Mouse (Mus musculus) thymus, postnatal 0 days (tissue): ENCODE measurements around the gene Abcb6. TPM values are rescaled to one million over a fixed set of nuclear protein-coding genes. Genes with fewer than 3 reads are reported as not detected.
A peak's percentile ranks its signal among the peaks of the same experiment; 100 is the strongest.

Experiments used
- DNase-seq: peaks from one replicate; pipeline ENCODE4 v3.0.0-alpha.2; 2015; ENCODE audit warnings: low spot score
- polyA plus RNA-seq: library from polyadenylated mRNA; unstranded; fragments of >200 nt; fragmentation: Nextera tagmentation; extraction: Ambion mirVana; gene quantifications from 2 replicates; pipeline ENCODE4 v1.2.1, GENCODE M21; 2015

Gene Abcb6
- polyA plus RNA-seq, 1 experiment from 2014 or later = 11.4 TPM

DNA sequence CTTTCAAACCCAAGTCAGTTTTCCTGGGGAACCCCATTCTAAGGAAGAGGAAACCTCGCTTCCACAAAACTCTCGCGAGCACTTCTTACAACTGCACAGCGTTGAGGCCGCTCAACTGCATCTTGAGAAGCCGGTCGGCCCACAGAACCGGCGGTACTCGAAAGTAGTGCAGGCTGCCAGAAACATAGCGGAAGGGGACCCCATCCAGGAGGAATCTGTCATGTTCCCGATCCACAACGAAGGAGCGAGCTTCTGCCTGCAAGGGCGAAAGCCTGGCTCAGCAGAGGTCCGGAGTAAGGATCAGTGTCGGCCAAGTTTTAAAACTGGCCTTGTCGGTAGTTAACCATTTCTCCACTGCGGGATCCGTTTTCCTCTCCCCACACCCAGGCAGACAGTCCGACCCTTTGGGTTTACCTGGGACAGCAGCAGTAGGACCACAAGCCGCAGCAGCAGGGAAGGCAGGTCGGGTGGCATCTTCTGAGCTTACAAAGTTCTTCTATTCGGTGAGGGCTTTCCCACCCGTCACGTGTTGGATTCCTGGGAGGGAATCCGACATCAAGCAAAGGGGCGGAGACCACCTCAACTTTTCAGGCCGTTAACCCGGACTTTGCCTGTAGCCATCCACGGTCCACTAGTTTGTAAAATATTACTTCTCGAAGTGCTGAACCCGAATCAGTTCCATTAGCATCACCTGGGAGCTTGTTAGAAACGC, 28.9 kb upstream of the Abcb6 start:
- peak; percentile 42 for DNase-seq

DNA sequence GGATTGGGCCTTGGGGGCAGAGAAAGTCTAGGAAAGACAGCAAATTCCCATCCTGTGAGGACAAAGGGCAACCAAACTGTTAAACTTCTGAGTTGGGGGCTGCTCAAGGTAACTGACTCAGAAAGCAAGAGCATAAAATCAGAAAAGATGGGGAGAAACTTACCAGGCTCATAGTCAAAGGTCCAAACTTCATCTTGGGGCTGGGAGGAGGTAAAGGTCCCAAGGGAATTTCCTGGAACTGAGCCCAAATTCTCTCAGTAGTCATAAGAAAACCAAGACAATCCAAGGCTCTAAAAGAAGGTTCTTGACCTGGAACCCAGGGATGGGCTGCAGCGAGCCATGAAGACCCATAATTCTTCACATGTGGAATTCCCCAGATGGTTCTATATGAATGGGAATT, 21.0 kb upstream of the Abcb6 start:
- DNase-seq = no peak

DNA sequence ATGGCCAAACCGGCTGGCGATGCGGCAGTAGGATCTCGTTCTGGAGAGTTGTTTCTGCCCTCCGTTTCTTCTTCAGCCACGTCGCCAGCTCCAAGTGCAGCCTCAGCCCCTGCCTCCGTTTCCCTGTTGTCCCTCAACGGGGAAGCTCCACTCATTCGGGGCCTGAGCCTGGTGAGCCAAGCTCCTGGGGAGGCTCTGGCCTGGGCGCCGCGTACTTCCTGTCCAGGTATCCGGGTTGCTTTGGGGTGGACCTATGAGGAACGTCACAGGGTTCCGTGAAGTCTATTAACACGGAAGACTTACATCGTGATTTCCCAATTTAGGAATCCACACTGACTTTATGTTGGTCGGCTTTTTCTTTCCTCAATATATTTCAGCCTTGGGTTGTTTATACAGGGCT, 12.3 kb upstream of the Abcb6 start:
- DNase-seq = peak; percentile 18

DNA sequence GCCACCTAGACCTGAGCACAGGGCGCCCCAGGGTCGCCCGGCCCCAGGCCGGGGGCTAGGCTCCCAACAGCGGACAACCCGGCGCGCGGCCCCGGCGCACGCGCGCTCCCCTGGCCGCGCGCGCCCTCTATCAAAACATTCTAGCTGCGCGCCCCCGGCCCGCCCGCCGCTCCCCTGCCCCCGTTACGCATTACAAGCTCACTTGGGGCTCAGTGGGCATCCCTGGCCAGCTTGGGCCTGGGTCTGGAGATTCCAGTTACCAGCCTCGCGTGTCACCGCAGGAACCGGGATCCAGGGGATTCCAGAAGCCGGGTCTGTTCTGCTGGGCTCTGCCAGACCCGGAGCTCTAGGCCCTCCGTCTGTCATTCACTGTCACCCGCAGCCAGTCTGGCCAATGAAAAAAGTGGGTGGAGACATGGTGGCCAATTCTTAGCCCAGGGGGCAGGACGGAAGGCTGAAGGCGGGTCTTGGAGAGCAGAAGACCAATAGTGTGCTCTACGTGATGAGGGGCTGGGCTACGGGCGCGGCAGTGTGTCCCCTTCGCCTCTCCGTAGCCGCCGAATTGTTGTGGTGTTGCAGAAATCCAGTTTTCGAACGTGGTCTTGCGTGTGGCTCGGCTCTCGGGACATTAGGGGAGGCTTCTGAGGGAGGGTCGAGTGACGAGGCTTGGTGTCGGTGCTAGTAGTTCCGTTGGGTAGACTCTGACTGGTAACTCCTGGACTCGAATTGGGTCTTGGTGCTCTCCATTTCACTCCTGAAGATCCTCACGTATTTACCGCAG, 11.6 kb upstream of the Abcb6 start, which contains the start of the genes Ankzf1 and Atg9a:
Gene Ankzf1 (plus strand): TSS at position 530 of the 781 bp plus-strand sequence.
Gene Atg9a (minus strand): TSS at position 575 of the 781 bp plus-strand sequence.
- peak; percentile 98 for DNase-seq

DNA sequence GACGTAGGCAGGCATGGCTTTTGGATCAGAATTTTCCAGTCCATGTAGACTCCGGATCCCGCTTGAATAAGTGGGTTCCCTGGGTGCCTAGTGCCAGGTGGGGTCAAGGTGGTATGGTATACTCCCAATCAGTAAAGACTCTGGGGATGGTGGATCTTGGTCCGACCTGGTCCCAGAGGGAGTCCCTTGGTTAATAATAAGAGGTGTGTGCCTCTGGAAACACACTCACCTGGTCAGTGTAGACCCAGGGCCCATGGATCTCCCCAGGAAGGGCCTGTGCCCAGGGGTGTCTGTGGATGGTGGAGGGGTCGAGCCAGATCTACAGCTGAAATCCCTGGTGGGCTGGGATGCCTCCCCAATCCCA, 11.0 kb upstream of the Abcb6 start:
- DNase-seq = no peak

DNA sequence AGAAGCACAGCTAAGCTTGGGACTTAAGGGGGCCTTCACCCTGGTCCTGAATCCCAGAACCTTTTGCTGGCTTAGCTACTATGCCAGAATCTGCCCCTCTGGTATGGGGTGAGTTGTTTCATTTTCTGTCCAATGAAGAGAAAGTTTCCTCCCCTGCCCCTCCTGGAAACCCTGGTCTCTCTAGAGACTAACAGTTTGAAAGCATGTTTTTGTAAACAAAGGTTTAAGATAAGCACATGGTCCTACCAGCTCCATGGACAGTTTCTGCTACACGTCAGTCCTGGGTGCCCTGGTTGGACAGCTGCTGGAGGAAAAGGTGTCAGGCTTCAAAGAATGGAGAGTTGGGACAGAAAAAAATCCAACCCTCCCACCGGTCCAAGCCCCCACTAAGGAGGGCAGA, 10.4 kb upstream of the Abcb6 start:
- no peak for DNase-seq

DNA sequence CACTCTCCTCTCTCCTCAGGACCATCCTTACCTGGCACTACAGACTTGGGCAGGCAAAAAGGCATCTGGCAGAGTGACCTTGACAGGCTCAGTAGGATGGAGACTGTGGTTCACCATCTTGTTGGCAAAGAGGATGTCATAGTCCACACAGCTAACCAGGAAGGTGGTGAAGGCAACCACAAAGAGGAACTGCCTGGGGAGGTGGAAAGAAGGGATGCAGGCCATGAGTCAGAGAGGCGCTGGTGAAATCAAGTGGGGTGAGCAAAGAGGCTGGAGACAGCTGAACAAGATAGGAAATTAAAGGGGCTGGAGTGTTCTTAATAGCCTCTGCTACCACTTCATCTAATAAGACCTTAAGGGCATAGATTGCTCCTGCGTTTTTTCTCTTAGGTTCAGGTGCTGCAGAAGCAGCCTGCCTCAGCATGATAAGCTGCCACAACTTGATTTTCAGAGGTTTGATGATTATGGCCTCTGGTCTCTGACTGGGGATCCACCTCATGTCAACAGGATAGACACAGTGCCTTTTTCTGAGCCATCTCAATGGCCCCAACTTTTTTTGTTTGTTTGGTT, 7.8 kb upstream of the Abcb6 start:
- DNase-seq = no peak

DNA sequence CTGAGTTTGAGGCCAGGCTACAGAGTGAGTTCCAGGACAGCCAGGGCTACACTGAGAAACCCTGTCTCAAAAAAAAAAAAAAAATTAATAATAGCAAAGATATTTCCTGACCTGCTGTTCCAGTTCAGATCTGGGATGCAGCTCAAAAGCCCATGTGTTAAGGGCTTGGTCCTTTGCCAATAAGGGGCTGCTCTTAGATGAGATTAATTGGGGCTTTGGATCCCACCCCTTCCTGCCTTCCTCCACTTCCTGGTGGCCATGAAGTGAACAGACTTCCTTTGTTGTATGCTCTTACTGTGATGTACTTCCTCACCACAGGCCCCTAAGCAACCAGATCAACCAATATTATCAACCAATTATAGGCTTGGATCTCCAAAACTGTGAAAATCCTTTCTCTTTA, 6.9 kb upstream of the Abcb6 start:
- no peak for DNase-seq

DNA sequence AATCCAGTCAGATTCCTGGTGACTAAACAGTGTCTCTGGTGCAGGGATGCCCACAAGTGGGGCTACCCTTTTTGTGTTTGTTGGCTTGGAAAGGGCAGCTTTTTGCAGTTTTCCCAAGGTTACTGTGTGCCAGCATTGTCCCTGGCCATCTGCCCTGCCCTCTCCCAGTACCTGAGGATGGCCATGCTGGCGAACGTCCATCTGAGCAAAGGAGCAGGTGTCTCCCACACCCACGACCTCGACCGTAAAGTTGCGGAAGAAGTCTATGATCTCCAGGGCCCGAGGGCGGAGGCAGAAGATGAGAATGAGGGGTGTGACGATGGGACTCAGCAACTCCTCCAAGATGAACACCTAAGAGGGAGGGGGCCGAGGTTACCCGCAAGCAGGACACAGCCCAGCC, 5.3 kb upstream of the Abcb6 start:
- no peak for DNase-seq

DNA sequence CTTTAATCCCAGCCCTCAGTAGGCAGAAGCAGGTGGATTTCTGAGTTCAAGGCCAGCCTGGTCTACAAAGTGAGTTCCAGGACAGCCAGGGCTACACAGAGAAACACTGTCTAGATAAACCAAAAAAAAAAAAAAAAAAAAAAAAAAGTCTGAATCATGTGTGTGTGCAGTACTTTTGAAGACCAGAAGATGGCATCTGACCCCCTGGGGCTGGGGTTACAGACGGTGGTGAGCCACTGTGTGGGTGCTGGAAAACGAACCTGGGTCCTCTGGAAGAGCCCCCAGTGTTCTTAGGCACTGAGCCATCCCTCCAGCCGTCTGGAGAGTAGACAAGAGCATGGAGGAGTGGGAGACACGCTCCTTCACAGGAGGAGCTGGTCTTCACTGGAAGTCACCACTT, 2.0 kb upstream of the Abcb6 start:
- no peak for DNase-seq

DNA sequence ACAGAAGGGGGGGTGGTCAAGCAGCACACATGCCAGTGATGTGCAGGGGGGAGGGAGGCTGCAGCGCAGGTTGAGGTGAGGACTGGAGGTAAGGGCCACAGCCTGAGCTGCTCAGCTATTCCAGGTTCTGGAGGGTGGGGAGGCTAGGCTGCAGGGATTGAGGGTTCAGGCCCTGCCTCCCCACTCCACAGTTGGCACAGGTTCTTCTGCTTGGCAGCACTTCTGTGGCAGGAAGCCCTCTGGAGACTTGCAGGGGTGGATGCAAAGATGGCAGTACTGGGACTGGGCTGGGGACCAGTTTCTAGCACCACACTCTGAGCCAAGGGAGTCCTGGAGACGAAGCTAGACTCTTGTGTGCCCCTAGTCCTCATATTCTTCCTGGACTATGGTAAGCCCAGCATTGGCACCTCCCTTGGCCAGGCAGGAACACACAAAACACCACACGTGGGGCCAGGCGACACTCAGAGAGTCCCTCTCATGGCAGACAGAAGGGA, 1.2 kb upstream of the Abcb6 start:
- DNase-seq = no peak

DNA sequence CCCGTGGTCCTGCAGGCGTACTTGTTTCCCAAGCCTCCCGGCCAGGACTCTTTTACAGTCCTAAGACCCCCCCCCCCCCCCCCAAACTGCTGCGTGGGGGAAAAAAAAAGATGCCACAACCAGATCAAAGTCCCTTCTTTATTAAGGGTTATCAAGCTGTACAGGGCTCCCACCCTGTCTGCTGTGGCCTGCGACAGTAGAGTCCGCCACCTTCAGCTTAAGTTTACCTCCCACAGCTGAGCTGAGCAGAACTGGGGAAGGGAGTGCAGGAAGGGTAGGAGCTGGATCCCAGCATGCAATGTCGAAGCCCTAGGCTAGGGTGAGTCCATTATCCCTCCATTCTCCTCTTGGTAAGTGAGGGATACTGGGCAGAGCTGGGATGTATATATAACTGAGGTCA, 549 bp upstream of the Abcb6 start:
- DNase-seq = no peak

DNA sequence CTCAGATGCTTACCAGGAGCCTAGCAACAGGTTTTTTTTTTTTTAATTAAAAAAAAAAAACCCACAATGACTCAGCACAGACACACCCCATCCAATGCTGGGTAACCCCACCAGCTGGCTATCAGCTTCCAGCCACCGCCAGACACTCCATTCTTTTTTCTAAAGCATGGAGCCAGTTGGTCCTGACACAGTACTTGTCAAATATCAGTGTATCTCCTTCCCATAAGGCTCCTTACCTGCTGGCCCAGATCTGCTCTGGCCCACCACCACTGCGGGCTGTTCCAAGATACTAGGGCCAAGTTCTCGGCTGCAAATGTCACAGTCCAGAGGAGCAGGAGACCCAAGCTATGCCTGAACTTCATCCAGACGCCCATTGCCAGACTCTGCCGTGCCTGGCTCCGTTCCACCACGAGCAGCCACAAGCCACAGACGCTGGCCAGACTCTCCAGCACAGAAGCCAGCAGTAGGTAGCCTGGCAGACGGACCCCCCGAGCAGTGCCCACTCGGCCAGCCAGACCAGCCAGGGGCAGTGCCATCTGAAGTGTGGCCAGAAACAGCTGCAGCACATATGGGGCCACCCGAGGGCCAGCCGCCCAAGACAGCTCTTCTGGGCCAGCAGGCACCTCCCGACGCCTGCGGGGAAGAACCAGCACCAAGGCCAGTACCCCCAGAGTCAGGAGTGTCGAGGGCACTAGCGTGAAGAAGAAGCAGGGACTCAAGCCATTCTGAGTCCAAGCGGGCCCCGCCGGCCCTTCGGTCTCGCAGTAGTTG, 673 bp downstream of the Abcb6 start:
- peak; percentile 13 for DNase-seq

DNA sequence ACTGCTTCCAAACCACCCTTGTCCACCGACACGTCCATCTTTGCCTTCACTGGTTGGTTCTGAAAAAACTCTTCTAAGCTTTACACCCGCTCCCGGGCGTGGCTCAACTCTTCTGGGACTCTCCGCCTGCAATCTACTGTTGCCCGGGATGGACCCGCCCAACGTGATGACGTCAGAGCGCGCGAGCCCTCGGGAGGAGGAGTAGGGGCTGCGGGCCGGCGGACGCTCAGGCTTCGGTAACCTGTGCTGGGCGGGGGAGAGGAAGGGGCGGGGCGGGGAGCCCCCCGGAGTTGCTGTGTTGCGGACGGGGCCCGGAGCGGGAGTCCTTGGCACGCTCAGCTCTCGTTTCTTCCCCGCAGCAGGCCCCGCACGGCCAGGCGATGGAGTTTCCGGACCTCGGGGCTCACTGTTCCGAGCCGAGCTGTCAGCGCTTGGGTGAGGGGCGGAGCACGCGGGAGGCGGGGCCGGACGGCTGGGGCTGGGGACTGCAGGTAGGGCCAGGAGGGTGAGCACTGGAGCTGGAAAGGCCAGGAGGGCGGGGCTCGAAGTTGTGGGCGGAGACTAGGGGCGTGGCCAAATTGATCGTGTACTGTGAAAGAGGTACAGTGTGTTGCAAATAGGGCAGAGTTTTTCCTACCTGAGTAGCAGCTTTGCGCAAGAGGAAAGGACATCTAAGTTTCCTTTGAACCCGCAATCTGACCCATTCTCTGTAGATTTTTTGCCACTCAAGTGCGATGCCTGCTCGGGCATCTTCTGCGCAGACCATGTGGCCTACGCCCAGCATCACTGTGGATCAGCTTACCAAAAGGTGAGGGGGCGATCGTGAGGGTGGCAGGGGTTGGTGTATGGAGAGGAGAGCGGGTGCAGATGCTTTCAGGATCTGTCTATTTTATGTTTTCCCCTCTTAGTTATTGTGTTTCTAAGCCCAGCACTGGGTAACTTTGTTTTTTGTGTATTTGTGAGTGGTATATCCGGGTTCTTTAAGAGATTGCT, 11.4 kb downstream of the Abcb6 start, which contains the start of gene Zfand2b:
Gene Zfand2b (plus strand): TSS at position 175 of the 993 bp plus-strand sequence.
- peak; percentile 95 for DNase-seq

DNA sequence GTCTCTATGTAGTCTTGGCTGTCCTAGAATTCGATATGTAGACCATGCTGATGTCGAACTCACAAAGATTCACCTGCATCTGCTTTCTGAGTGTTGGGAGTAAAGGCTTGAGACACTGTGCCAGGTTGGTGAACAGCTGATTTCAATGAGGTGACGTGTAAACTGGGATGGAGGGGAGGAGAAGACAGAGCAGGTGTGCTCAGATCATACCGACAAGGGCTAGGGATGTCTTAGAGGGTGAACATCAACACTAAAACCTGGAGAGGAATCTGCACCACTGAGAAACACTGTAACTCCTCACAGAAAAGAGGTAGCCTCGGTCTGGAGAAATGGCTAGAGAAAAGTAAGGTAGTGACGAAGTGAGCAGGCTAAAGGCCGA, 12.1 kb downstream of the Abcb6 start:
- DNase-seq = no peak

DNA sequence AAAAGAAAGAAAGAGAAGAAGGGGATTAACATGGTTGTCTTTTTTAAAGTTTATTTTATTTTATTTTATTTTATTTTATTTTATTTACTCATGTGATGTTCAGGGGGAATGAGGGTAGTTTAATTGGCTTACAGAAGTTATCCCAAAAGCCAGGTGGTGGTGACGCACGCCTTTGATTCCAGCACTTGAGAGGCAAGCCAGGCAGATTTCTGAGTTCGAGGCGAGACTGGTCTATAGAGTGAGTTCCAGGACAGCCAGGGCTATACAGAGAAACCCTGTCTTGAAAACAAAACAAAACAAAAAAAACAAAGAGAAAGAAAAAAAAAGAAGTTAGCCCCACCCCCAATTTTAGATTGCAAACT, 20.0 kb downstream of the Abcb6 start:
- no peak for DNase-seq

DNA sequence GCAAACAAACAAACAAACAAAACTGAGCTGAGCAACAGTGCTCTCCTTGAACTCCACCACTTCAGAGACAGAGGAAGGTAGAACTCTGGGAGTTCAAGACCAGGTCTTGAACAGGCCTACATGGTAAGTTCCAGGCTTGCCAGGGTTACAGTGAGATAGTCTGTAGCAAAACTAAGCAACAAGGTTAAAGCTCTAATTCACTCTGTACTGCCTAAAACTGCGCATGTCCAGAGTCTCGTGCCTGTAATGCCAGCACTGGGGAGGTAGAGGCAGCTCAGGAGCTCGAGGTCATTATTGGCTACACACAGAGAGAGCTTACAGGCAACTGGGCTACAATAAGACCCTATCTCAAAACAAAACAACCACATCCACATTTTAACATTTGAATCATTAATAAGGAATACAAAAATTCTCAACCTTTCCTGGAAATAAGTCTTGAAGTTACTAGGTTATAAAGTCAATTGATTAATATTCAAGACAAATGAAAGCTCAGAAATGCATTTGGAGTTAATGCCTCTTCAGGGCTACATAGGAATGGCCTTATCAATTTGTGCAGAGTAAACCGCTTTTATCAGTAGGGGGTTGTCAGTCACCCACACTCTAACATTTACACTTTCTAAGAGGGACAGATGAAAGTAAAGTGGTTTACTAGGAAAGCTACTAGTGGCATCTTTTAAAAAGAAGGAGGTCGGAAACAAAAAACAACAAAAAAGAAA, 20.5 kb downstream of the Abcb6 start:
- DNase-seq = no peak

DNA sequence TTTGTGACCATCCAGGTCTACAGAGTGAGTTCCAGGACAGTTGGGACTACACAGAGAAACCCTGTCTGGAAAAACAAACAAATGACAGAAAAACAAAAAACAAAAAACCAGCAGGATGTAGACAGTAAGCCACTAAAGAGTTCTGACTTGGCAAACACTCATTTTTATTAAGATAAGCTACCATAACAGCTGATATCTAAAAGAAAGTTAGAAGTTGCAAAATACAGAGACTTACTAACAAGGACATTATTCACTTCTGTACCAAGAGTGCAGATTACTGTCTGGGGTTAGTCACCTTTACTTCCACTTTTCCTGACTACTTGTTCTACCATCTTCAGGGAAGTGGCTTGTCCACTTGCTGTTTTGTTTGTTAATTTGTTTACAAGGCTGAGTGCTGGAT, 21.2 kb downstream of the Abcb6 start:
- no peak for DNase-seq

DNA sequence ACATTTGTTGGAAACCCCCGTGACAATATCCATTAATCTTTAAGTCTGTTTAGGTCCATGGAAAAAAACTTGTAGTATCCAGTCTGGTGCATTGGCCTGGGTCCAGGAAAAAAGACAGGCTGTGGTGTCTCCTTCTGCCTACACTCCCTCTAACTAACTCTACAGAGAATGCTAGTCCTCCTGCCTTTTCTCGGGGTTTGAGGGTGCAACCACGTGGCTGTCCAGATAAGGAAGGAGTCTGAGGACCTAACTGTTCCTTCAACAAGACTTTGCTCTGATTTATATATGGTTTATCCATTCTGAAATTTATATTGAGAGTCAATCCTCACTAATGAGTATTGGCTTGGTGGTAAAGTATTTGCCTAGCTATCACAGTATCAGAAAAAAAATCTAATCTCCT, 24.4 kb downstream of the Abcb6 start:
- no peak for DNase-seq

DNA sequence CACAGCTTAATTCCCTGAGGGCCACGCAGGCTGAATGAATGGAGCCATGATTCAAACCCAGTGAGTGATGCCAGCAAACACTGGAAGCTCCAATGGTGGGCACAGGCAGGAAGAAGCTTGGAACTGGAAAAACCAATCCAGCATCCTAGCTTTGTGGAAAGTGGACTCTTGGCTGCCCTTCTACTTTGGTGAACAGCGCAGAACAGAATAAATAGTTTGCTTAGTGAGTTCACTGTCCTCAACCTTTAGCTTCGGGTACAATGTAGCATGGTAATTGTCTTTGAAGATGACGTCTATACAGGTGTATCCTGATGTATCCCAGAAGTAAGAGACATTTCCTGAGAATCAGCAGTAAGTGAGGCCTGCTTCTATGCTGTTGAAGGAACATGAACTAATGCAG, 31.5 kb downstream of the Abcb6 start:
- DNase-seq = no peak
